Mouse (Mus musculus): ENCODE measurements around the gene Cdh13. TPM values are rescaled to one million over a fixed set of nuclear protein-coding genes. Genes with fewer than 3 reads are reported as not detected.

Gene Cdh13
- polyA plus RNA-seq, 1 experiment: 30.7 TPM

DNA sequence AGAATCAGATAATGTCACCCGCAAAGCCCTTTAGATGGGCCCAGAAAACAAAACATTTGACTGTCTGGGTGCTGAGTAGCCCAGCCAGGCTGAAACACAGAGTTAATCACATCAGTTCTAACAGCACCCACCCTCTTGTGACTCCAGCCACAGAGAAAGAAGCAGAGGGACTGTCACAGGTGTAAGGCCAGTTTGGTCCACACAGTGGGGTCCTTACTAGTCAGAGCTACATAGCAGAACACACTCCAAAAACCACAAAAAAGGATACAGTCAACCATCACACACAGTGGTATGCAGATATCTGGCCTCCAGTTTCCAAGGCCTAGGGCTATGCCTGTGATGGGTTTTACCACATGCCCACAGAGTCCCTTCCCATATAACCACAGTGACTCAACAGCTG is 703.3 kb downstream of the Cdh13 start:
- H3K27ac ChIP-seq (replicated peaks; ENCODE audit: low read depth, low read length): no peak overlapping the region
- H3K4me1 ChIP-seq (ENCODE audit: control insufficient read depth, insufficient read depth, insufficient read length, low read length): no peaks in the 10 kb centered on the region
- no peak overlapping the region for H3K4me3 ChIP-seq (ENCODE audit: insufficient read depth, low read depth, low read length)

DNA sequence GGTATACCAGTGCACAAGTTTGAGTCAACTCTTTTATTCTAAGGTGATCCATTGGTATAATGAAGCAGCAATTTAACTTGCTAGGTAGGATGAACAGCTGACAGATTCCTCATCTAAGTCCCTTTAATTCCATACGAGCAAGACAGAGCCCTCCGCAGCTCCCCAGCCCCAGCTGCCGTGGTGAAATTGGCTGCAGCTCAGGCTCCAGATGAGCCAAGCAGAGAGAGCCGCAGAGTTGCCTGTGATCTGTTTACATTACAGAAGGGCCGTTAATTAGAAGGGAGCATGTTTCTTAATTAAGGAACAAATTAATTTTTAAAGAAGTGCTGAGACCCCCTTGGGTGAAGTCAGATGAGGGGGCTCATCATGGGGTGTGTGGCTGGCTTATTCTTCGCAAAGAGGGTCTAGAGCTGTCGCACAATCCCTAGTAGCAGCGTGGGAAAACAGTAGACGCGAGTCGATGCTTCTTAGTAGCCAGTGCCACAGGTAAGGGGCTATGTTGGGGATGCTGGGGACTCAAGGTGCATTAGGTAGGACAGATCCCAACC is 712.2 kb downstream of the Cdh13 start:
- Histone ChIP-seq H3K4me1 (ENCODE audit: control insufficient read depth, insufficient read depth, insufficient read length, low read length) (no peaks in the 10 kb centered on the region), H3K4me3 (ENCODE audit: insufficient read depth, low read depth, low read length) (no peak overlapping the region), H3K27ac (replicated peaks; ENCODE audit: low read depth, low read length) (no peak overlapping the region)

DNA sequence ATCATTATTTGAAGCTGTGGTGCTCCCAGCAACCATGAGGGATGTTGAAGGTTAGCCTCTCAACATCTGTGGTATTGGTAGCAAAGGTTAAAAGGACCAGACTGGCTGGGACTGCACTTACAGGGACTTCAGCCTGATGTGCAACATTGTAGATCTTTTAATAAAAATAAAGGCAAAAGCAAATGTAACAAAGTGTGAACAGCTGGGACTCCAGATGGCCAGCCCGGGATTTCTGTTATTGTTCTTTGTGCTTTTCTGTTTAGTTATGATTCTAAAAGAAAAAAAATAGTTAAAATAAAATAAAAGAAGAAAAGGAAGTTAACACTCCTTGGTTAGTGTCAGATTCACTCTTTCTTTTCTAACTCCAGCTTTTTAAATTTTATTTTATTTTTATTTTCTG is 717.1 kb downstream of the Cdh13 start:
- Histone ChIP-seq H3K27ac (replicated peaks; ENCODE audit: low read depth, low read length) (no peak overlapping the region), H3K4me1 (ENCODE audit: control insufficient read depth, insufficient read depth, insufficient read length, low read length) (no peaks in the 10 kb centered on the region), H3K4me3 (ENCODE audit: insufficient read depth, low read depth, low read length) (no peak overlapping the region)

DNA sequence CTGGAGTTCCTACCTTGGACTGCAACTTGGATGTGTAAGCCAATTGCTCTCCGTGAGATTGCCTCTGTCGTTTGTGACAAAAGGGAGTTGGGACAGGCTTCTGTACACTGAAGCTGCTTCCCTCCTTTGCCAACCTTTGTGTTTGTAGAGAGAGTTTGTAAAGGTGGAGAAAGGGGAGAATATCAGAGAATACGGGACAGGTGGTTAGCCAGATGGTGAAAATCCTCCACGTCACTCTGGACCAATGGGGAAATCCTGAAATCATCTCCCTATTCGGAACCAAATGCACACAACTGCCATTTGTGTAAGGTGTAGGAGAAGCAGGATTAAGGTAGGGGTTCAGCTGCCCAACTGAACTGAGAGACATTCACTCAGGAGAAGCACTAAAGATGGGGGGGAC is 721.3 kb downstream of the Cdh13 start:
- Histone ChIP-seq H3K4me1 (ENCODE audit: control insufficient read depth, insufficient read depth, insufficient read length, low read length) (no peaks in the 10 kb centered on the region), H3K27ac (replicated peaks; ENCODE audit: low read depth, low read length) (no peak overlapping the region), H3K4me3 (ENCODE audit: insufficient read depth, low read depth, low read length) (no peak overlapping the region)

DNA sequence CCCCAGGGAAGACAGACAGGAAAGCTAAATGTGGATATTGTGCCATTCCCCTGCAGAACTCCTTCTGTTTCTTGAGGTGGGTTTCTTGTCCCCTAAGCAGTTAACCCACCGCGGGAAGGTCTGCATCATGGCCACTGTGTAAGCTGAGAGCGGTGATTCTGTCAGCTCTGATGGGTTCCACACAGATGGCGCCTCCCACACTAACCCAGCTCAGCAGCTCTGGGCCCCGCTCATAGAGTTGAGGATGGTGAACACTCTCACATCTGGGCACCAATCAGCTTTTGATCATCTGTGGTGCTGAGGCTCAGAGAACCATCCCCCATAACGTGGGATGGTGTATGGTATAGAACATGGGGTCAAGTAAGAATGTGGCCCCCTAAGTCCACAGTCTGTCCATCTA is 735.1 kb downstream of the Cdh13 start:
- Histone ChIP-seq H3K4me3 (ENCODE audit: insufficient read depth, low read depth, low read length) (no peak overlapping the region), H3K27ac (replicated peaks; ENCODE audit: low read depth, low read length) (no peak overlapping the region), H3K4me1 (ENCODE audit: control insufficient read depth, insufficient read depth, insufficient read length, low read length) (no peaks in the 10 kb centered on the region)

DNA sequence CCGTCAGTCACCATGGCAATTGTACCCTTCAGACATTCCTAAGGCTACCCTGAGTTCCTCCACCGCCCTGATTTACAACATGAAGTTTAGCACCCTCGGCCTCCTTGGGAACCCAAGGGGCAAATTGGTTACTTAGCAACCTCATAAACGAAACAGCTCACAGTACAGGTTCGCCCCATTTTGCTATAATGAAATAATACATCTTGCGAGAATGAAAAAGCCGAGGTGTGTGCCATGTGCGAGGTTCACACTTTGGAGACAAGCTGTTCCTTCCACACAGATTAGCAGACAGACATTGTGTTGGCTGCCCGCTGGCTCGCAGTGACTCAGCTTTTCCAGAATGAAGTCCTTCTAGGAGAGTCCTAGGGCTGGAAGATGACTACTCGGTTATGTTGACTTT is 737.2 kb downstream of the Cdh13 start:
- Histone ChIP-seq H3K4me3 (ENCODE audit: insufficient read depth, low read depth, low read length) (no peak overlapping the region), H3K4me1 (ENCODE audit: control insufficient read depth, insufficient read depth, insufficient read length, low read length) (no peaks in the 10 kb centered on the region), H3K27ac (replicated peaks; ENCODE audit: low read depth, low read length) (no peak overlapping the region)

DNA sequence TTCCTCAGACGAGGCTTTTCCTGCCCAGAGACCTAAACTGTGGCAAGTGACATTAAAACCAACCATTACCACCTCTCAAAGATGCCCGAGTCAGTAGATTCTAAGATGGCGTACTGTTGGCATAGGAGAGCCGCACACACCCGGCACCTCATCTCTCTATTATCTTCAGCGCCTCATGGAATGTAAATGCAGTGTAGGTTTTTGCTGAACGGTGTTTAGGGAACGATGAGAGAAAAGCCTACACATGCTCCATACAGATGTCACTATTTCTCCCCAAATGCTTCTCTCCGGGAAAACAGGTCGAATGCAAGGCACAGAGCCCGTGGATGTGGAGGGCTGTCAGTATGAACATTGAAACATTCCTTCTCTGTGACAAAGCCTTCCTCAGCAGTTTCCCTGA is 737.9 kb downstream of the Cdh13 start:
- no peak overlapping the region for H3K27ac ChIP-seq (replicated peaks; ENCODE audit: low read depth, low read length)
- H3K4me3 ChIP-seq (ENCODE audit: insufficient read depth, low read depth, low read length): no peak overlapping the region
- H3K4me1 ChIP-seq (ENCODE audit: control insufficient read depth, insufficient read depth, insufficient read length, low read length): no peaks in the 10 kb centered on the region

DNA sequence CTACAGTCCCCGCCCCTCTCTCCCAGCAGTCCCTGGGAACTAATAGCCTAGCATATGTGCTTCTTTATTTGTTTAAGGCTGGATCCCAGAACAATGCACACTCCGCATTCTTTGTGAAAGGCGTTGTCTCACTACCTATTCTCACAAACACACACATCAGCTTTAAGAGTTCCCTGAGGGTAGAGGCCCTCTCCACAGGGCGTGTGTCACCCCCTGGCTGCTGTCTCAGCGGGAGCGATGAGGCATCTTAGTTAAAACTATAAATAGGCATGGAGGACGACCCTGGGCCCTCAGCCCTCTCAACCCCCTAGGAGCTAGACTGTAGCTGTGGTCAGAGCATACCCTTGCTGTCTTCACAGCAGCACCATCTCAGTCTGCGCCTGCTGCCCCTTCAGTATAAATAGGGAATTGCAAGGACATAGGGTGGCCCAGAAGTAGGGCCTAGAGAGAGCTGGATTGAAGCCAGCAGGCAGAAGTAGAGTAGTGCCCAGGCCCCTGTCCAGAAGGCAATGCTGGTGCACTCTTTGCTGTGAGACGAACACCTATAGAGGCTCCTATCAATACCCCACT is 738.9 kb downstream of the Cdh13 start:
- Histone ChIP-seq H3K4me3 (ENCODE audit: insufficient read depth, low read depth, low read length) (no peak overlapping the region), H3K4me1 (ENCODE audit: control insufficient read depth, insufficient read depth, insufficient read length, low read length) (no peaks in the 10 kb centered on the region), H3K27ac (replicated peaks; ENCODE audit: low read depth, low read length) (no peak overlapping the region)

DNA sequence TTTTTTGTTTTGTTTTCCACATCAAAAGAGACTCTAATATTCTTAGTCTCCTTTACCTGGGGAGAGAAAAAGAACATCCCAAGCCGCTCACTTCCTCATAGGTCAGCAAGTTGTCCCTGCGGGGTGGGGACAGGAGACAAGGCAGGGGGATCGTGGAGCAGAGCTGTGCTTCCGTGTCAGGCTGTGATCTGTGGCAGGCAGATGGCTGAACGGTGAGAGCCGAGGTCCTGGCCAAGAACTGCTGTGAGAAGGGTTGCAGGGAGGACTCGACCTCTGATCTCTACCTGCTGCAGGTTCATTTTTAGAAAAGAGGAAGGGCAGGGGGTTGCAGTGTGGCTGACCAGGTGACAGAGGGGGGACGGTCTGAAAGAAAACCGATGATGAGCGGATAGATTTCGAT is 749.9 kb downstream of the Cdh13 start:
- no peak overlapping the region for H3K4me3 ChIP-seq (ENCODE audit: insufficient read depth, low read depth, low read length)

DNA sequence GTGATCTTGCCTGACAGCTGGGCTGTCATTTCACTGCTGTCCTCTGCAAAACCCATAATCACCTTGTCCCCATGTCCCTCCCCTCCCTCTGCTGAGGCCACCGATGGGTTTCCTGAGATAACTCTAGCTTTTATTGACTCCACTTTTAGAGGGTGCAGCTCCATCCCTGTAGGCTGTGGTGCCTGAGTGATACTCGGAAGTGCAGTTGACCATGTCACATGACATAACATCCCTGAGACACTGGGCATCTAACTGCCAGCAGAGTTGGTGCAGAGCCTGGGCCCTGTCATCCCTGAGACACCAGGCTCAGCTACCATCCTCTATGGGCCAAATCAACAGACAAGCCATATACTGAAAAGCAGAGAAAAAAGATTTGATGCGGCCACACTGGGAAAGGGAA is 750.5 kb downstream of the Cdh13 start:
- H3K4me3 ChIP-seq (ENCODE audit: insufficient read depth, low read depth, low read length): no peak overlapping the region
- H3K4me1 ChIP-seq (ENCODE audit: control insufficient read depth, insufficient read depth, insufficient read length, low read length): no peaks in the 10 kb centered on the region
- H3K27ac ChIP-seq (replicated peaks; ENCODE audit: low read depth, low read length): no peak overlapping the region

More for the DNA sequence above, 749.9 kb downstream of the Cdh13 start:
- no peaks in the 10 kb centered on the region for H3K4me1 ChIP-seq (ENCODE audit: control insufficient read depth, insufficient read depth, insufficient read length, low read length)
- no peak overlapping the region for H3K27ac ChIP-seq (replicated peaks; ENCODE audit: low read depth, low read length)

DNA sequence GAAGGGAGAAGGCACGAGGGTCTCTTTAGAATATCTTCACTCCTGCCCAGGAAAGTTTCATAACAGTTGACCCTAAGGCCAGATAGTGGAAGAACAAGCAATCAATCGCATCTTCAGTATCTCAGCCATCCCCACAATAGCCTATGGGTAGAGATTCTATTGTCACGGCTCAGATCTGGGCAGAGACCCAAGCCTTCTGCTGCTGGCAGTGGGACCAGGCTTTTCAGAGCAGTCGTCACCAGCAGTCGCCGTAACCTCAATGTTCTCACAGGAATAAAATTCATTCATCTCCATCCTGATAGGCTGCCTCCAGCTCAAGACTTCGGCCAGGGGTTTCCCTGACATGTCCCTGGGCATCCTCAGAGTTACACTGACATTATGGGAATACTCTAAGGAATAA is 751.6 kb downstream of the Cdh13 start:
- Histone ChIP-seq H3K4me3 (ENCODE audit: insufficient read depth, low read depth, low read length) (no peak overlapping the region), H3K4me1 (ENCODE audit: control insufficient read depth, insufficient read depth, insufficient read length, low read length) (no peaks in the 10 kb centered on the region), H3K27ac (replicated peaks; ENCODE audit: low read depth, low read length) (no peak overlapping the region)

DNA sequence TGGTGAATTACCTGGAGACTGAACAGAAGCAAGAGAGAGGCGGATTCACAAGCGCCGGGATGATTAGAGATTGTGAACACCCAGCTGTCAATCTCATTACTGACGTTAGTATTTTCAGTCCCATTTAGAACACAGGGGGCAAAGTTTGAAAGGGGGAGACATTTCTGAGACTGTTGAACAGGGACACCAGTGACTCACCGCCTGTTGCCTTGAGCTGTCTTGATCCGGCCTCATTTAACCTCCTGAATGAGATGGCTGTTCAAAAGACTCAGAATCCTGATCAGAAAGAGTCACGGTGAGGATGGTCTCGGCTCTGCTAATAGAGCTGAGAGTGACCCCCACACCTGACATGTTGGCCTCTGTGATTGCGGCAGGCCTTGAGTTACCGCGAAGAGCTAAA is 754.0 kb downstream of the Cdh13 start:
- no peak overlapping the region for H3K27ac ChIP-seq (replicated peaks; ENCODE audit: low read depth, low read length)
- H3K4me1 ChIP-seq (ENCODE audit: control insufficient read depth, insufficient read depth, insufficient read length, low read length): no peaks in the 10 kb centered on the region
- no peak overlapping the region for H3K4me3 ChIP-seq (ENCODE audit: insufficient read depth, low read depth, low read length)

DNA sequence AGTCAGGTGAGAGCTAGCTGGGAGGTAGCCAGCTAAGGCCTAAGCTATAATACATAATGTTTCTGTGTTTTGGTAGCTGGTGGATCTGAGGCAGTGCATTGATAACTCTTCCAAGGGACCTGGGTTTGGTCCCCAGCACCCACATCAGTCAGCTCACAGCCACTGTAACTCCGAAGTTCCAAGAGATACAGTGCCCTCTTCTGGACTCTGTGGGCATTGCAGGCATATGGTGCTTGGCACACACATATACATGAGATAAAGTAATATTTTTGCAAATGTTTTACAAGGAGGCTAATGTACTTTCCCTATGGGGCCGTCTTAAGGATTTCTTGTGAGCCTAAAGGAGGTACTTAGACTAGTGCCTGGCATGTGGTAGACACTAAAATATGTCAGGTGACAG is 755.8 kb downstream of the Cdh13 start:
- Histone ChIP-seq H3K27ac (replicated peaks; ENCODE audit: low read depth, low read length) (no peak overlapping the region), H3K4me1 (ENCODE audit: control insufficient read depth, insufficient read depth, insufficient read length, low read length) (no peaks in the 10 kb centered on the region), H3K4me3 (ENCODE audit: insufficient read depth, low read depth, low read length) (no peak overlapping the region)

DNA sequence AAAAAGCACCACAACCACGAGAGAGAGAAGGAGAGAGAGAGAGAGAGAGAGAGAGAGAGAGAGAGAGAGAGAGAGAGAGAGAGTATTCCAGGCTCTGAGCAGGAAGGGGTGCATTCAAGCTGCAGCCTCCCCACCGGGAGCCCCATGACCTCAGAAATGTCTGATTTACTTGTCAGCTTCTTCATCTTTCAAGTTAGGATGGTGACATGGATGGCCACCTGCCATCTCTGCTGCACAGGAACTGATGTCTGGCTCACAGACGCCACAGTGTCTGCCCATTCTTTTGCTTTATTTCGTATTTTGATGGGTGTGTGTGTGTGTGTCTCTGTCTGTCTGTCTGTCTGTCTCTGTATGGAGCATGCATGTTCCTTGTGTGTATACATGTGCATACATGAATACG is 774.3 kb downstream of the Cdh13 start:
- Histone ChIP-seq H3K27ac (replicated peaks; ENCODE audit: low read depth, low read length) (no peak overlapping the region), H3K4me3 (ENCODE audit: insufficient read depth, low read depth, low read length) (no peak overlapping the region), H3K4me1 (ENCODE audit: control insufficient read depth, insufficient read depth, insufficient read length, low read length) (no peaks in the 10 kb centered on the region)

DNA sequence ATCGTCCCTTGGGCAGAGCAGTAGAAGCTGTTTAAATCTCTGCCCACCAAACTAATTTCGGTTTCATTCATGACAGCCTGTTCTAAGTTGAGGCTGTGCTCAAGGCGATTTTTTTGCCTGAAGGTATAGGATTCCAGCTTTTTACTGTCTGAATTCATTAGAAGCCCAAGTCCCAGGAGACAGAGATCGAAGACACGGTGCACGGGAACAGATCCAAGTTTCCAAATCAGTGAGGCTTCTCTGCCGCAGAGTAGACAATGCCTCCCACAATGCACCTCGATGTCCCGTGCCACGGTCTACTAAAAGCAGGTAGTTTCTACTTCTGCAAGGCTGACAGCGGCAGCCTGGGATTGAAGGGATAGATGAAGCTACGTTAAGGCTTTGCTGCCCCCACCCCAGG is 778.1 kb downstream of the Cdh13 start:
- Histone ChIP-seq H3K4me1 (ENCODE audit: control insufficient read depth, insufficient read depth, insufficient read length, low read length) (no peaks in the 10 kb centered on the region), H3K27ac (replicated peaks; ENCODE audit: low read depth, low read length) (no peak overlapping the region), H3K4me3 (ENCODE audit: insufficient read depth, low read depth, low read length) (no peak overlapping the region)

DNA sequence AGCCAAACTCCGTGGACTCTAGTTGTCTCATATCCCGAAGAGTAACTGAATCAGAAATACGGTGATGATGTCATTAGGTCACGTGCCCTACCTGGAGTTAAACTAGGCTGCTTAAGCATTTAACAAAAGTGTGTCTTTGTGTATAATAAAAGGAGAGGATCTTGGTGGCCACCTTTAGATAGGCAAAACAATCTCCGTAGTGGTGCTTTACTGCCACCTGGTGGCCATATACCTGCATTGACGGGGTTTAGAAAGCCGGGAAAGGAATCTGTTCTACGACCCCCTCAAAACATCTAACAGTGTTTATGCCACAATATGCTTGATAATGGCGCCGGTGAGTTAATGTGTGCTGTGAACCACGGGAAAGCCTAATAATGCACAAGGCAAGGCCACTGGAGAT is 781.0 kb downstream of the Cdh13 start:
- Histone ChIP-seq H3K4me1 (ENCODE audit: control insufficient read depth, insufficient read depth, insufficient read length, low read length) (no peaks in the 10 kb centered on the region), H3K27ac (replicated peaks; ENCODE audit: low read depth, low read length) (no peak overlapping the region), H3K4me3 (ENCODE audit: insufficient read depth, low read depth, low read length) (no peak overlapping the region)
